Mouse (Mus musculus) embryo, embryonic 10 days (tissue): ENCODE measurements around the gene Efcab5.

ENCODE experiments used
- DNase-seq: peaks from one replicate; pipeline ENCODE4 v3.0.0-alpha.2; 2015; ENCODE audit warnings: low spot score

The Efcab5 gene

DNA sequence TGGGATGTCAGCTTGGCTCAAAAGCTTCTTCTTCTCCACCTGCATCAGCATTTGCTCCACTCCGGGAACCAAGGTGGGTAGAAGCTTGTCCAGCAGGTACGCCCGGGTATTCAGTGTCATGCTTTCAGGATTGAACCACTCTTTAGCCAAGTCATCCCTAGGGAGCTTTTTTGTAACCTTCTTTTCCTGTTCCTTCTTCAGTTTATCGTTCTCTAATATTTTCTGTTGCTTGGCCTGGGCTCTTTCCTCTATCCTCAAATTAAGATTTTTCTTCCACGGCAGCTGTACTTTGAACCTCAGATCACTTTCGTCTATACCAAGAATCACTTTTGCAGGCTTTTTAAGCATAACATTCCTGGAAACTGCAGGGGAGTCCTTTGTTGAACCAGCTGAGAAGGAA, at the start of gene Efcab5:
Gene Efcab5 (minus strand): TSS at position 101 of the 400 bp plus-strand sequence.
- DNase-seq: no peak

DNA sequence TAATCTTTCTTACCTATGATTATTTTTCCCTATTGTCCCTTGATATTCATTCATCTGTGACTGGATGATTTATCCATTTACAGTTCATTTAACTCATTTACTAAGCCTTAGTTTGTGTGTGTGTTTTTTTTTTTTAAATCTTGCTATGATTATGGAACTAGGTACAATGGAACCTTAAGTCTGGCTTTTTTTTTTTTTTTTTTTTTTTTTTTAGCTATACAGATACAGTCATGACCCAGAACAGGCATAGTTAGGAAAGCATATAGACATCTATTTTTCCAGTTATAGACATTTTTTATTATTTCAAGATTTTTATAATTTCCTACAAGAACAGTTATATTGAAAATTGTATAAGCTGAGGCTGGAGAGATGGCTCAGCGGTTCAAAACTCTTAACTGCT, 46.5 kb upstream of the Efcab5 start:
- DNase-seq: no peak

- no peak for DNase-seq
Observed at GRCm38 (mm10) chr11:77231514-77231913, 42.7 kb upstream of the Efcab5 start.

DNA sequence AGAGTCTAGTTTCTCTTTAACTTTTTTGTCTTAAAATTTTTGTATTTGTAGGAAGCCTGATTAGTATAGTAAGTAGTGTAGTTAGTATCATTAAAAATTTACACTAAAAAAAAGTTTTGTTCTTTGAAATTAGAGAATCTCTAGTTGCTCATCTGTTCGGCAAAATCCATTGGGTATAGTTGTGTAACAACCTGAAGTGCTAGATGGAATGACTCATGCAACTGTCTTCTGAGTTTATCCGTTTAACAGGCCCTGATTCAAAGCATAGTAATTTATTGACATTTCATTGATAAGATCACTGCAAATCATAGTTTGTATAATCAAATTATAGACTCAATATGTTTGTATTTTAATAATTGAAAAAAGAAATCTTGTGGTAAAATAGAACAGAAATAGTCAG, 42.0 kb upstream of the Efcab5 start:
- DNase-seq: no peak

GRCm38 (mm10) chr11:77216761-77217130, 28.0 kb upstream of the Efcab5 start:
- DNase-seq: peak; percentile 36

DNA sequence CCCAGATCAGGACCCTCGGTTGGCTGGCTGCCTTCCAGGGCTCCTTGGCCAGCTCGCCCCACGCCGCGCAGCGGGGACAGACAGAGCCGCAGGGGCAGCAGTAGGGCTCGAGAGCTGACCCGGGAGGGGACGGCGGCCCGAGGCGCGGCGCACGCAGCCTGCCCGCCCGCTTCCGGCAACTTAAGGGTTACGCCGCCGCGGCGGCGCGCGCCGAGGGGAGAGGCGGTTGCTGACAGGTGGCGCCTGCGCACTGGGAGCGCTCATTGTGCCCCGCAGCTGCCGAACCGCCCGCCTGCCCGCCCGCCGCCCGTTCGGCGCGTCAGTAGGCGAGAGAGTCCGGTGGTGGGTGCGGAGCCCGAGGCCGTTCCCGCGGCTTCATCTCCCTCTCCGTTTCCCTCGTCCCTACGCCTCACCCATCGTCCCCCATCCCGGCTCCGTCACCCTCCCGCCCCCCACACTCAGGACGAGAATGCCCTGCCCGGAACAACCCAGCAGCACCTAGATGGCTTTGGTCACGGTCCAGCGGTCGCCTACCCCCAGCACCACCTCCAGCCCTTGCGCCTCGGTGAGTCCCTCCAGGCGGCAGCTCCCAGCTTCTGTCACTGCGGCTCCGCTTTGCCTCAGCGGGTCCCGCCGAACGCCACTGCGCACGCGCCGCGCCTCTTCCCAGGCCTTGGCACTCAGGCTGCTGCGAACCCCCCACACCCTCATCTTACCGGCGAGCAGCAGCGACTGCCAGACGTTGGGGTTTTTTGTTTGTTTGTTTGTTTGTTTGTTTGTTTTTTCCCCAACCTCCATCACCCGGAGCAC, 27.4 kb upstream of the Efcab5 start, which contains the start of gene Ssh2:
Gene Ssh2 (plus strand): TSS at position 337 of the 810 bp plus-strand sequence.
- peak; percentile 92 for DNase-seq

- DNase-seq: peak; percentile 9
Observed at GRCm38 (mm10) chr11:77215483-77215882, 26.7 kb upstream of the Efcab5 start.

DNA sequence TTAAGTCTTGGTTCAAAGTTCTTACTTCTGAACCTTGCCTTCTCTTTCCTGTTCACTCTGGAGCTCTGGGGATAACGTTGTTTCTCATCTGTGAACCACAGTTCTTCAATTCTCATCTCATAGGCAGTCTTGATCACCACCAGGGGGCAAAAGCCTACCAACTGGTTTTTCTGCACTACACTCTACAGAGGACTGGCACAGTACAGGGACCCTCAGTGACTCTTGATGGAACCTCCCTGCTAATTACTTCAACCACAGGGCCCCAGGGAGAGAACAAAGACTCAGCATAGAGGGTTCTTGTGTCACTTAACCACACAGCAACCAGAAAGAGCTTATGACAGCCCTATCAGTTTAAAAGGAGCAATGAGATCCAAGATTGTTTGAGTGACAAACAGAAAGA, 26.0 kb upstream of the Efcab5 start:
- peak; percentile 84 for DNase-seq

DNA sequence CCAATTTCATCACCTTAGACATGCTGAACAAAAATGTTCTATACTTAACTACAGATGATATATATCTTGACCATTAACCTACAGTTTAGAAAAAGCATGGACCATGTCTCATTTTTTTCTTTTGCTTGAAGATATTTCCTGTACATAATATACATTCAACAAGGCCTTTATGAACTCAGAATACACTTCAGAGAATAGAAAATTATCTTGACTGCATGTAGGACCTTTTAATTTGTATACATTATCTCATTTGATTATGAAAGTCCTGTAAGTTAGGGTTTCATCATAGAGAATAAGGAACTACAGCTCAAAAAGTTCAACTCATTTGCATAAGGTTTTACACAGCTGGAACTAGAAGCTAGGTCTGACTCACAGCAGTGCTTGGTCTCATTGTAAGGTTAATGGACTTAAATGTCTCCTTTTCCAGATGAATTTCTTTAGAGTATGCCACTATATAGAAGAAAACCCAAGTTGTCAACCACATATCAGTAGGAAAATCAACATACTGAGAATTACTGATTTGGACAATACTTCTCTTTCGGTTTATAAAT, 25.4 kb upstream of the Efcab5 start:
- no peak for DNase-seq

GRCm38 (mm10) chr11:77200703-77201102, 11.9 kb upstream of the Efcab5 start:
- DNase-seq: no peak

DNA sequence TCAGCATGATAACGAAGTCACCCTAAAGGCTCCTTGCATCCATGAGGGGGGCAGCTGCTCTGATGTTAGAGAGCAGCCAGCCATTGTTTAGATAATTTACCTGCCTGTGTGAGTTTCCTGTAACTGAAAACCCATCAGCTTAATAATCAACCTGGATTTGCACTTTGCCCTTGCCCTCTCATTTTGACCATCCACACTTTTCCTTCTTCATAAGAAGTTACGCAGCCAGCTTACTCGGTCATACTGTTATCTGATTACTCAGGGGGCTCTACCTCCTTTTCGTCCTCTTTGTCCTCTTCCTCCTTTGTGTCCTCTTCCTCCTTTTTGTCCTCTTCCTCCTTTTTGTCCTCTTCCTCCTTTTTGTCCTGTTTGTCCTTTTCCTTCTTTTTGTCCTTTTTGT, 10.9 kb upstream of the Efcab5 start:
- DNase-seq: no peak

- DNase-seq: peak; percentile 15
Observed at GRCm38 (mm10) chr11:77196181-77197143, 7.7 kb upstream of the Efcab5 start.

DNA sequence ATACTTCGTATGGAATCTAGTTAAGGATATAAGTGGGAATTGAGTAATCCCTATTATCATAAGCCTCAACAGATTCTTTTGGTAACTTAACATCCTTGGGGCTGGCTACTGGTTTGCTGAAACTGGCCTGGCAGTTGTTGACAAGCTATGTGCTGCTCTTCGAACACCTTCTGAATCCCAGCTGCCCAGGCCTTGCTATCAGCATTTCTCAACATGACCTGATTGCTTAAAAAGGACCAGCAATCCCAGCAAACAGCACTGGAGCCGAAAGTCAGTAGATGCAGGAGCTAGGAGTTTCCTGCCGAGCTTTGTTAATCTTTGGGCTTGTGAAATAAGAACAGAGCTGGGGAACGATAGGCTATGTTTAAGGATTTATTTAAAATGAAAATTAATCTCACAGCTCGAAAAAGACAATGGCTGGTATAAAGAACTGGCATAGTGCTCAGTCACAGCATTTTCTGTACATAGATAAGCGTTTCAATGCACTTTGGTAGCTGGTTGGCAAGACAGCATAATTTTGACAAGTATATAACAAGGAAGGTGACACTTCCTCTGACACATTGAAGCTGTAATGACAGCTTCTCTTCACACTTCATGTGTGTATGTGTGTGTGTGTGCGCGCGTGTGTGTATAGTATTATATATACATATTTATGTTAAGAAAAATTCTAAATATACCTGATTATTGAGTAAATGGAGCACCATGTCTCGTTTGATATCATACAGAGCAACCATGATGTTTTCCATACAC, 6.8 kb upstream of the Efcab5 start:
- no peak for DNase-seq

DNA sequence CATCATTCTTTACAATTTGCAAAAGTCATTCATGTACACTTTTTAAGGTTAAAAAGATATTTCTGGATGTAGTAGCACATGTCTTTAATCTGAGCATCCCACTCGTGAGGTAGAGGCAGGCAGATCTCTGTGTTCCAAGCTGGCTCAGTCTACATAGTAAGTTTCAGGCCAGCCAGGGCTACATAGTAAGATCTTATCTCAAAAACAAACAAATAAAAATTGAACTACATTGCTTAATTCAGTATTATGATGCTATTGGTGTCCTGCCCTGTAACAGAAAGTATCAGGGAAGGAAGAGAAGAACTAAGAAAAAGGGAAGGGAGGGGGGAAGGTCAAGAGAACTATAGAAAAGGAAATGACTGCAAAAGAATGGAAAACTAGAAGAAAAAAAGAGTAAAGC, 6.0 kb upstream of the Efcab5 start:
- DNase-seq: no peak

DNA sequence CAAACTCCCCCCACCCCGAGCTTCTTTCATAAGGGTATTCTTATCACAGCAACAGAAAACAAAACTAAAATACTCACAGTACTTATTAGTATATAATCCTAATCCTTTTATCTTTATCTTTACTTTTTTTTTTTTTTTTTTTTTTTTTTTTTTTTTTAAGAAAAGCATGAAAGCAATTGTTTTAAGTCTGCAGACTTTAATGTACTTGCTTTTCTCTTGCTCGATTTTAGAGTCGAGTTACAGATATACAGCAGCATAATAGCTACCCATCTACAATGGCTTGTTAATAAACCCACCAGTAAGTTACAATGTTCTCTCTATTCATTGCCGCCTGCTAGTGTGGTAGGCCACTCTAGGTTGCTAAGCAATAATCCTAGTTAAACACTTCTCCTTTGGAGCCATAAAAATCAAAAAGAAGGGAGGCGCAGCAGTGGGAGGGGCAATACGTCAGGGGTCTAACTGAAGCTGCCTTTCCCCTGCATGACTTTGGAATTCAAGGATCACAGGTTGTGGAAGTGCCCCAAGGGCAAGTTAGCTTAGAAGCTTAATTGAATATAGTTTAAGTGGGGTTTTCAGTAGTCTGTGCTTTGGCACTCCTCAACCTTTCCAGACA, 5.3 kb upstream of the Efcab5 start:
- peak; percentile 64 for DNase-seq

DNA sequence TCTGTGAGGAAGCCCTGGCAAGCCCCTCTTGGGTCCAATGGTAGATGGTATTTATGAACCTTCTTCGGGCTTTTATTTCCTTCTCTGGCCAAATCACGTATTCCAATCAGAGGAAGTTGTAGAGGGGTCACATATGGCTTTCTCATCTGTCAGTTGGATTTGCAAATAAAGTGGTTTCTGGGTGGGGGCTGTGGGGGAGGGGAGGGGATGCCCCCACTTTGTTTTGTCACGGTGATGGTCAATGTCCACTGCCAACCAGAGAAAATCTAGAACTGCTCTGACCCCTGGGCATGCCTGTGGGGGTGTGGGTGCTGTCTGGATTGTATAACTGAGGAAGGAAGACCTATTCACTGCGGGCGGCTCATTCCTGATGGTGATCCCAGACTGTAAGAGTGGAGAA, 4.6 kb upstream of the Efcab5 start:
- no peak for DNase-seq

GRCm38 (mm10) chr11:77184926-77185325, 3.8 kb downstream of the Efcab5 start:
- DNase-seq: no peak

- no peak for DNase-seq
Observed at GRCm38 (mm10) chr11:77182616-77183015, 6.2 kb downstream of the Efcab5 start.

DNA sequence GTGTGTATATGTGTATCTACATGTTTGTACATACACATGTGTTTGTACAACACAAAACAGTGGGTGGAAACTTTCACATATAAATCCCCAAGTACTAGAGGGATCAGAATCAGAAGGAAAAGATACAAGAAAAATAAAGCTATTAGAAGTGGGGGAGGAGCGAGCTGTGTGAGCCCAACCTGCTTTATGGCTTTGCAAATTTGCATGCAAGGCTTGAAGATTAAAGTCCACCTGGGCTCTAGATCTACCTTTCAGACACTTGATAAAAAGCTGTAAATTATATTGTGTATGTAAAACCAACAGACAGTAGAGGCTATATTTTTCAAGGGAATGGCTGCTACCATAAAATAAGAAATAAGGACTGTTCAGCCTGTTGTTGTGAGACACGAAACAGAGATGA, 6.7 kb downstream of the Efcab5 start:
- no peak for DNase-seq

DNA sequence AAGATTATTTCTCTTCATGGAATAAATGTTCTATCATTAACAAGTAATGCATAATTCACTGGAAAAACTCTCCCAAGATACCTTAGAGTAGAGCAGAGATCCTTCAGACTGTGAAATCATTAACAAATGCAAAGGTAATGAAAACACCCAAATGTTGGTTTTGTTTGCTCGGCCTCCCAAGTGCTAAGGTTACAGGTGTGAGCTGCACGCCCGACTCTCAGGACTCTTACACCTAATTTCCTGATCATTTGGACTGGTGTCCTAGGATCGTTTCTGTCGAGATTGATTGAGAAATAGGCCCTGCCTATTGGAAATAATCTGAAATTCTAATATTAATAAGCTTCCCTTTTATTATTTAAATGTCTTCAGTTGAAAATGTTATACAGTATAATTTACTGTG, 7.2 kb downstream of the Efcab5 start:
- DNase-seq: no peak

GRCm38 (mm10) chr11:77180886-77181285, 7.9 kb downstream of the Efcab5 start:
- no peak for DNase-seq
